Mouse (Mus musculus): ENCODE results near the gene H2-M10.4. TPM values are rescaled to one million over a fixed set of nuclear protein-coding genes. Genes with fewer than 3 reads are reported as not detected.
"Not testable (repeated sequence)": the region's sequence is repeated elsewhere in the genome, so short reads cannot be mapped to it uniquely, and the experiment has no call there.

H2-M10.4 gene
- not detected in 2 replicates for polyA plus RNA-seq (2016; fragmentation: Nextera tagmentation; extraction: Ambion mirVana)

DNA sequence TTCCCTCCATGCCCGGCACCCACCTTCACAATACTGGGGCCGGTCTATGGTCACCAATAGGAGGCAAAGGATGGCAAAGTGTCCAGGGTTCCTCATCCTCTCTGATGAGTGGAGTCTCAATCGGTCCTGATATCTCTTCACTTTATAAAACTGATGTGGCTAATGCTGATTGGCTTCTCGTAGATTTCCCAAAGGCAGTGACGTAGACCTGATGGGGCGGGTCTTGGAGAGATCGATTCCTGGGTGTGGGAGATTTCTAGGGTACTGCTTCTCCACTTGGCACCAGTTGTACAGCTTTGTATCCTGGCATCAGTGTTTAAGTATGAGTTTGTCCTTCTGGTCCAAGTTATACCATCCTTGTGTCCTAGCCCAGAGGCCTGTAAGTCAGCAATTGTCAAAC is at the start of gene H2-M10.4:
TSS of gene H2-M10.4 (minus strand) at position 101 of the 400 bp plus-strand sequence.
- Histone ChIP-seq H3K27ac (no peak within 1 kb of the TSS), H3K9me3 (no peaks in the 10 kb centered on the region), H3K27me3 (ENCODE audit: poor library complexity, severe bottlenecking) (no peaks in the 10 kb centered on the region), H3K36me3 (replicated peaks) (no peaks in the 10 kb centered on the region), H3K4me3 (no peak within 1 kb of the TSS), H3K4me1 (no peaks in the 10 kb centered on the region)
- 92% methylated on average over 7 of the region's 7 CpGs for WGBS
- no peak for DNase-seq (ENCODE audit: extremely low spot score, low spot score)

DNA sequence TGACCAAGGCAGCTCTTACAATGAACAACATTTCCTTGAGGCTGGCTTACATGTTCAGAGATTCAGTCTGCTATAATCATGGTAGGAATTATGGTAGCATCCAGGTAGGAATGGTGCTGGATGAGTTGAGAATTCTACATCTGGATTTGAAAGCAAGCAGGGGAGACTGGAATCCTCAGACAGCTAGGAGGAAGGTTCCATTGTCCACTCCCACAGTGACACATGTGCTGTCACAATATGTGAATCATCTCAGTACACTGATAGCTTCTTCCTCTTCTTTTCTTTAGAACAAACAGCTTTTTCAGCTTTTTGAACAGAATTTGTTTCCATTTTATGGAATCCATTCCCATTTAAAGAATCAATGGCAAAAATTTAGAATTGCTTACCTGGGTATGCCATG is 41.8 kb upstream of the H2-M10.4 start:
- Histone ChIP-seq H3K27ac (no peak overlapping the region), H3K9me3 (no peaks in the 10 kb centered on the region), H3K4me1 (no peaks in the 10 kb centered on the region), H3K4me3 (no peak overlapping the region), H3K27me3 (ENCODE audit: poor library complexity, severe bottlenecking) (no peaks in the 10 kb centered on the region), H3K36me3 (replicated peaks) (no peaks in the 10 kb centered on the region)
- no peak for DNase-seq (ENCODE audit: extremely low spot score, low spot score)

DNA sequence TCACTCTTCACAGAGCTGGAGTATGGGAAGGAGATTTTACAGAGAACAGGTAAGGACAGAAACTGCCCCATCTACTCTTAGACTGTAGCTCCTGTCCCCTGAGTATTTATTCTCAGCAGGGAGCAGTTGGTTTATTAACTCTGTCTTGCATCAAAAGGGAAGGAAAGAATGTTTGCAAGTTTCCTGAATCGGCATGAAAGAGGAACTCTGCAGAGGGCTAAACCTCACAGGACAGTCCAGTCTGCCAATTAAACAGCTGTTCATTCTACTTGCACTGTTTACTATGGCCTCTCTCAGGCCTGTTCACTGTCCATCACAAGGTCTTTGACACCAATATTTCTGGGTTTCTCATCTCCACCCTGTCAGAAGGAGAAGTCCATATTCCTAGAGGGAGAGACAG is 38.3 kb upstream of the H2-M10.4 start:
- Histone ChIP-seq H3K4me3 (no peak overlapping the region), H3K27me3 (ENCODE audit: poor library complexity, severe bottlenecking) (no peaks in the 10 kb centered on the region), H3K36me3 (replicated peaks) (no peaks in the 10 kb centered on the region), H3K9me3 (no peaks in the 10 kb centered on the region), H3K27ac (no peak overlapping the region), H3K4me1 (no peaks in the 10 kb centered on the region)
- DNase-seq (ENCODE audit: extremely low spot score, low spot score): no peak
- 80% methylated on average over 1 of the region's 1 CpGs for WGBS

DNA sequence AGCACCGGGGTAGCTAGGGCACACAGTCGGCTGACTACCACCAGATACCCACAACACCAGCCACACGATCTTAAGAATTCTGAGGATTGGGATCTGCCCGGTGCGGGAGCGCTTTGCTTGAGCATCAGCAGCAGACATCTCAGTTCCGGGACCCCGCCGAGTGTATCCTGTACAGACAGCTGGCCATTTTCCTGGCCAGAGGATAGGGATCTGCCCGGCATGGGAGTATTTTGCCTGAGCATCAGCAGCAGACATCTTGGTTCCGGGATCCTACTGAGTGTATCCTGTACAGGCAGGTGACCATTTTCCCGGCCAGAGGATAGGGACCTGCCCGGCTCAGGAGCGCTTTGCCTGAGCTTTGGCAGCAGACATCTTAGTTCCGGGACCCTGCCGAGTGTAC is 26.0 kb upstream of the H2-M10.4 start:
- not testable (repeated sequence) for H3K9me3 ChIP-seq; H3K27me3 ChIP-seq (ENCODE audit: poor library complexity, severe bottlenecking); H3K4me3 ChIP-seq; DNase-seq (ENCODE audit: extremely low spot score, low spot score); H3K36me3 ChIP-seq (replicated peaks); H3K4me1 ChIP-seq; H3K27ac ChIP-seq
- 96% methylated on average over 16 of the region's 16 CpGs for WGBS

DNA sequence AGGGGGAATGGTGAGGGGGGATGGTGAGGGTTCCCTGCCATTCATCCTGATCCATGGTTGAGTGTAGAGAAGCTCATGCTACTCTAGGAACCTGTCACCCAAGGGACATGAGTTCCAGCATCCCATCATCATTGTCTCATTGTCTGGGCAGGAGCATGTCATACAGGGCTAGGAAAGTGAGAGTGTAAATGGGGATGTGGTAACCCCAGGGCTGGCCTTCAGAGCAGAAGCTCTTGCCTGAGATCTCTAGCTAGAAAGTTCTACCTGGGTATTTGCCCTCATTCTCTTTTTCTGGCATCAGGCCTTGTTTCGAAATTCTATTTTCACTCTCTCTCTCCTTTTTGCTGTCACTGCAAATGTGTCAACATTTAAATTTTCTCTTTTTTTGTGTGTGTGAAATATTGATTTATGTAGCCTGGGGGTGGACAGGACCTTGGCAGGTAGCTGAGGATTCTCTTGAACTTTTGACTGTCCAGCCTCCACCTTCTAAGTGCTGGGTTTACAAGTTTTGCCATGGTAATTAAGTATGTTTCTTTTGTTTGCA is 24.6 kb upstream of the H2-M10.4 start:
- no peaks in the 10 kb centered on the region for H3K36me3 ChIP-seq (replicated peaks)
- WGBS: 95% methylated on average over 1 of the region's 1 CpGs
- H3K27ac ChIP-seq: no peak overlapping the region
- DNase-seq (ENCODE audit: extremely low spot score, low spot score): no peak
- no peak overlapping the region for H3K4me3 ChIP-seq
- H3K4me1 ChIP-seq: no peaks in the 10 kb centered on the region
- no peaks in the 10 kb centered on the region for H3K9me3 ChIP-seq
- no peaks in the 10 kb centered on the region for H3K27me3 ChIP-seq (ENCODE audit: poor library complexity, severe bottlenecking)

DNA sequence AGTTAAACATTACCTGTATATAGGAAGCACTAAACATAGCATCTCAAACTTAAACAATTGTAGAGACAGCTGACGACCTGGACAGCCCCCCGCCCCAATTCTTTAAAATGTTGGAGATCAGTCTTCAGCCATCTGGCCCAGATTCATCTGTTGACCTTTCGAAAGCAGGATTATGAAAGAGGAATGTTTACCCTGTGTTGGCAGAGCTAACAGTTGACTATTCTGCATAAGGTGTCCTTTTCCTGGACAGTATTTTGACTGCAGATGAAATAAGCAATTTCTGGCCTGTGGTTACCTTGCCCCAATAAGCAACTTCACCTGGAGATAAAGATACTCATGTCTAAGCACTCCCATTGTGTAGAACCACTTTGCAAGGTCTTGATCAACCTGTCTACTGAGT is 21.7 kb upstream of the H2-M10.4 start:
- H3K9me3 ChIP-seq: no peaks in the 10 kb centered on the region
- no peaks in the 10 kb centered on the region for H3K36me3 ChIP-seq (replicated peaks)
- no peak for DNase-seq (ENCODE audit: extremely low spot score, low spot score)
- H3K27ac ChIP-seq: no peak overlapping the region
- H3K27me3 ChIP-seq (ENCODE audit: poor library complexity, severe bottlenecking): no peaks in the 10 kb centered on the region
- no peaks in the 10 kb centered on the region for H3K4me1 ChIP-seq
- H3K4me3 ChIP-seq: no peak overlapping the region
- WGBS: 86% methylated on average over 3 of the region's 3 CpGs

DNA sequence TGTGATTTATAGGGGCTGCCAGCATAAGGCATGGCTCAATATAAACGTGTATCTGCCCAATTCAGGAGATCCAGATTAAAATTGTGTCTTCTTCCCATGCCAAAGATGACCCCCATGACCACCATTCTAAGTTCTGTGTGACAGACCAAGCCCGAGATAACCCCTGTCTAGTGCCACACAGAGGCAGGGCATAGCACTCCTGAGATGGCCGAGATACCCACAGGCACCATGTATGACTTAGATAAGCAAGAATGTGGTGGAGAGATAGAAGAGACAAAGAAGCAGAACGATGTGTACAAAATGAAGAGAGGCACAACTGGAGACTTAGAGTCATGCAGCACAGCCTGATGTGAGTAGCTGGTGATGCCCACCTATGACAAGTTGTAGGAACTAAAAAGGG is 5.9 kb downstream of the H2-M10.4 start:
- H3K27ac ChIP-seq: no peak overlapping the region
- DNase-seq (ENCODE audit: extremely low spot score, low spot score): no peak
- H3K4me1 ChIP-seq: no peaks in the 10 kb centered on the region
- H3K4me3 ChIP-seq: no peak overlapping the region
- no peaks in the 10 kb centered on the region for H3K9me3 ChIP-seq
- 79% methylated on average over 4 of the region's 4 CpGs for WGBS
- H3K36me3 ChIP-seq (replicated peaks): no peaks in the 10 kb centered on the region
- no peaks in the 10 kb centered on the region for H3K27me3 ChIP-seq (ENCODE audit: poor library complexity, severe bottlenecking)

DNA sequence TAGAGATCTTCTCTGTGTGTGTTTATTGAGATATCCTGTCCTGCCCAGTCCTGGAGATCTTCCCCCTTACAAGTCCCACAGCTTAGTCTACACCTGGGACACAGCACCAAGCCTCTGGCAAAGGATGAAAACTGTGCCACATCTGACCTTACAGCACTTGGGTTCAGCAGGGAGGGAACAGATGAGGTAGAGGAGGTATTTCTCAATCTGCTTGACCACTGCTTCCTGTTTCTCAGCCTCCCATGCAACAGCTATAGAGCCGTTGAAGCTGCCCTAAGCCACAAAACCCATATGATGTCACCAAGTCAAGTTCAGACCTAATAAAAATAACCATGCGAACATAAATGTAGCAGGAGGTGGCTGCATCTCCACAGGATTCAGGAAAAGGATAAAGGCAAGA is 30.7 kb downstream of the H2-M10.4 start:
- H3K4me1 ChIP-seq: no peaks in the 10 kb centered on the region
- no peaks in the 10 kb centered on the region for H3K9me3 ChIP-seq
- no peak overlapping the region for H3K4me3 ChIP-seq
- H3K27me3 ChIP-seq (ENCODE audit: poor library complexity, severe bottlenecking): no peaks in the 10 kb centered on the region
- no peak overlapping the region for H3K27ac ChIP-seq
- 83% methylated on average over 2 of the region's 2 CpGs for WGBS
- no peaks in the 10 kb centered on the region for H3K36me3 ChIP-seq (replicated peaks)
- no peak for DNase-seq (ENCODE audit: extremely low spot score, low spot score)

DNA sequence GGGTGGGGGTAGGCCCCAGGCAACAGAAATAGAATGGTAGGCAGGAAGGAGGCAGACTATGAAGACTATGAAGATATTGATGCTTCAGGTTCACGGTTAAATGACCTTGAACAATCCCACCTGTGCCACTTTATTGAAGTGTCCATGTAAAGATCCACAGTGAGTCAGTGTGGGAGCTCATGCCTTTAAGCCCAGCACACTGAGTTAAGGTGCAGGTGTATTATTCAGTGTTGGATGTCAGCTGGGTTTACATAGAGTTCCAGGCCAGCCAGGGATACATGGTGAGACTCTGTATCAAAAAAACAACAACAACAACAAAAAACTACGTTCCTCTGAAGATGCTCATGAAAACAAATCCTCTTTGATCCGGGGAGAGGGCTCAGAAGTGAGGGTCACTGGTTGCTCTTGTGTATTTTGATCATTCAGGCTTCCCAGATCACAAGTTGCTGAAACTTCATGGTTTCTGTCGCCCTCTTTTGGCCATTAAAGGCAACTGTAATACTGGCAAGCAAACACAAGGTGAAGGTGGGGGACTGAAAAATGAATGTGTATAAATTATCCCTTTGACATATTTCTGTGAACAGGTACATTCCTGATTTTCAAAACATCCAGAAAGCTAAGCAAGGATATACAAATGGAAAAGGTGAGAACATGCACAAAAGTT is 43.9 kb downstream of the H2-M10.4 start:
- Histone ChIP-seq H3K4me1 (no peaks in the 10 kb centered on the region), H3K4me3 (no peak overlapping the region), H3K36me3 (replicated peaks) (no peaks in the 10 kb centered on the region), H3K27ac (no peak overlapping the region), H3K27me3 (ENCODE audit: poor library complexity, severe bottlenecking) (no peaks in the 10 kb centered on the region), H3K9me3 (peaks cover 16% of the 10 kb centered on the region)
- DNase-seq (ENCODE audit: extremely low spot score, low spot score): peak; percentile 17
- 23% methylated on average over 4 of the region's 4 CpGs for WGBS

DNA sequence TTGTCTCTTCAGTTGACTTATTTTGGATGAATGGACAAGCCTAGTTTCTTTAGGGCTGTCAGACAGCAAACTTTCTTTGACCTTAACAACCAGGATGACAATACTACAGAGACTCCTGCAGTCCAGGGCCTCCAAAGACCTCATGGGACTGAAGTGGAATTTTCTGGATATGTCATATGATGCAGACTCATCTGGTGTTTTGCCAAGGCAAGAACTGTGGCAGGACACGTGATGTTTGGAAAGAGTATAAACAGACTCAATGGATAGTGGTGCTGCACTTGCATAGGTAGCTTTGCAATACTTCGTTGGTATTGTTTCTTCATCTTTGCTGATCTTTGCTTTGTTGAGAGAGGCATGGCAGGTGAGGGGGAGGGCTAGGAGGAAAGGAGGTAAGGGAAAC is 44.7 kb downstream of the H2-M10.4 start:
- H3K27ac ChIP-seq: no peak overlapping the region
- no peak overlapping the region for H3K4me3 ChIP-seq
- H3K27me3 ChIP-seq (ENCODE audit: poor library complexity, severe bottlenecking): no peaks in the 10 kb centered on the region
- WGBS: 68% methylated on average over 2 of the region's 2 CpGs
- H3K4me1 ChIP-seq: no peaks in the 10 kb centered on the region
- no peaks in the 10 kb centered on the region for H3K36me3 ChIP-seq (replicated peaks)
- peaks cover 16% of the 10 kb centered on the region for H3K9me3 ChIP-seq
- no peak for DNase-seq (ENCODE audit: extremely low spot score, low spot score)

DNA sequence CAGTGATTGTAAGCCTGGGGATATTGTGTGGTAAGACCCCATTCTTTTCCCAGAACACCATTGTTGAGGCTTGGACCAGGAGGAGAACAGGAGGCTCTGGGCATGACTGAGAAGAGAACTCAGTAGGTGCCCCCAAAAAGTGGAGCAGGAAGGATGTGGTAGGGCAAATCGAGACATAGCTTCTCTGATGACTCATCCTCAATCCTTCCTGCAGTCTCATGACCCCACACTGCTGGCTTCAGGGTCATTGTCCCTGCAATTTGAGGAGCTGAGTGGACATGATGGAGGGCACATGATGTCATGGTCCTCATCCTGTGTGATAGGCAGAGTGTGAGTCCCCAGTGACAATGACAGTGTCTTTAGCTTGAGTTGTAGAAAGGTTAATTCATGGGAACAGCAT is 46.7 kb downstream of the H2-M10.4 start:
- Histone ChIP-seq H3K27me3 (ENCODE audit: poor library complexity, severe bottlenecking) (no peaks in the 10 kb centered on the region), H3K36me3 (replicated peaks) (no peaks in the 10 kb centered on the region), H3K4me3 (no peak overlapping the region), H3K9me3 (no peaks in the 10 kb centered on the region), H3K27ac (no peak overlapping the region), H3K4me1 (no peaks in the 10 kb centered on the region)
- no peak for DNase-seq (ENCODE audit: extremely low spot score, low spot score)
- WGBS: 64% methylated on average over 1 of the region's 1 CpGs

DNA sequence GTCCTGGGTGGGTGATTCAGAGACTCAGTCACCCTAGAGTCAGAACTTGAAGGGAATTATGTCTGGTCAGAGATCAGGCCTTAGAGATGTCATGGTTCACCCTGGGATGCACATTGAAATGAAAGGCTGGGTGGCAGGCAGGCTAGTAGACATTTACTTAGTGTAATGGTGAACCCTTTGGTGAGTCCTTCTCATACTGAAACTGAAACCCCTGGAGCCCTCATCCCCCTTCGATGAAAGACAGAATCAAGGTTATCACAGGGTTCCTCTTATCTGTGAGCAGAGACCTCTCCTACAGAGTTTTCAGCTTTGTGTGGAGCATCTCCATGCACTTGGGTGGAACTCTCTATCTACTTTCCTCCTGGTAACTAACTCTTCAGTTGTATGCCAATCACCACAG is 47.8 kb downstream of the H2-M10.4 start:
- H3K27me3 ChIP-seq (ENCODE audit: poor library complexity, severe bottlenecking): no peaks in the 10 kb centered on the region
- DNase-seq (ENCODE audit: extremely low spot score, low spot score): no peak
- 79% methylated on average over 1 of the region's 1 CpGs for whole genome bisulfite sequencing

More for the DNA sequence above, 47.8 kb downstream of the H2-M10.4 start:
- Histone ChIP-seq H3K36me3 (replicated peaks) (no peaks in the 10 kb centered on the region), H3K4me3 (no peak overlapping the region), H3K9me3 (no peaks in the 10 kb centered on the region), H3K27ac (no peak overlapping the region), H3K4me1 (no peaks in the 10 kb centered on the region)
